Mouse (Mus musculus) small intestine, adult 2 months (tissue): ENCODE measurements around the gene Tmc5.

ENCODE experiments used
- CTCF ChIP-seq: fragments of 200-500 bp; IDR thresholded peaks from 2 replicates; pipeline ENCODE4 v1.5.1; 2012; ENCODE audit warnings: low read depth, mild to moderate bottlenecking, control low read depth, inconsistent platforms, low read length, moderate library complexity, mixed read lengths; ENCODE audit not compliant: insufficient replicate concordance, insufficient read length; ENCODE audit errors: extremely low read depth
- POLR2A ChIP-seq: fragments of 200-500 bp; IDR thresholded peaks from 2 replicates; pipeline ENCODE4 v1.6.1; 2012; ENCODE audit warnings: low read depth, mild to moderate bottlenecking, control low read depth, inconsistent platforms, low read length, moderate library complexity

DNA sequence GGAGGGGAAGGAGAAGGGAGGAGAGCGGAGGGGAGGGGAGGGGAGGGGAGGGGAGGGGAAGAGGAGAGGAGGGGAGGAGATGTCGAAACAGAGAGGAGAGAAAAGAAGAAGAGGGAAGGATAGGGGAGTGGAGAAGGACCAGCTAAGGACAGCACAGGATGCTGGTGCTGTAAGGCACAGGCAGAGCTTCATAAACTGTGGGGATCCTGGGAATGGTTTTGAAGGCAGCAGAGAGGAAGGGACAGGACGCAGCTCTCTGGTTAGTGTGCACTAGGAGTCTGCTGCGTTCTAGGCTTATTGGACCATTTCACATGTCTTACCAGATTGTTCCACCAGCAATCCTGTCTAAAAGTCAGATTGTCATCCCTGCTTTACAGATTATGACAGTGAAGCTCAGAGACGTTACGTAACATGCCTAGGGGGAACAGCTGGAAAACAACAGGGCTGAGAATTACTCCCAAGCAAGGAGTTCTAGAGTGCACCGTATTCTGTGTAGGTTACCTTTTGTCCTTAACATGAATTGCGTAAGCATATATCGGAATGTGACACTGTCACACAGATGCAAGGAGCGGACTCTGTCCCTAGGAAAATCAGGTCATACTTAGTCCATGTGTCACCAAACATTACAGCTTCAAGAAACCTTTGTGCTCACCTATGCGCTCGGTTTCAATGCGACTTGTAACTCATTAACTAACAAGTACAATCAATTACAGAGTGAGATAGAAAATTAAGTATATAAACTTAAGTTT lies 30.6 kb downstream of the Tmc5 start:
- TF ChIP-seq CTCF (no peak), POLR2A (no peak)
